Mouse (Mus musculus) layer of hippocampus, postnatal 36 days (tissue): ENCODE results near the gene Gcnt7. TPM values are rescaled to one million over a fixed set of nuclear protein-coding genes. Genes with fewer than 3 reads are reported as not detected.

Source experiments
- DNase-seq, 2 experiments: peaks; one replicate each; pipeline ENCODE4 v3.0.0; 2022
- total RNA-seq, 2 experiments: library from RNA; stranded (reverse); gene quantifications; 2 replicates each; pipeline ENCODE4 v1.2.3; 2021

The Gcnt7 gene
- total RNA-seq, 2 experiments from 2014 or later: not detected

DNA sequence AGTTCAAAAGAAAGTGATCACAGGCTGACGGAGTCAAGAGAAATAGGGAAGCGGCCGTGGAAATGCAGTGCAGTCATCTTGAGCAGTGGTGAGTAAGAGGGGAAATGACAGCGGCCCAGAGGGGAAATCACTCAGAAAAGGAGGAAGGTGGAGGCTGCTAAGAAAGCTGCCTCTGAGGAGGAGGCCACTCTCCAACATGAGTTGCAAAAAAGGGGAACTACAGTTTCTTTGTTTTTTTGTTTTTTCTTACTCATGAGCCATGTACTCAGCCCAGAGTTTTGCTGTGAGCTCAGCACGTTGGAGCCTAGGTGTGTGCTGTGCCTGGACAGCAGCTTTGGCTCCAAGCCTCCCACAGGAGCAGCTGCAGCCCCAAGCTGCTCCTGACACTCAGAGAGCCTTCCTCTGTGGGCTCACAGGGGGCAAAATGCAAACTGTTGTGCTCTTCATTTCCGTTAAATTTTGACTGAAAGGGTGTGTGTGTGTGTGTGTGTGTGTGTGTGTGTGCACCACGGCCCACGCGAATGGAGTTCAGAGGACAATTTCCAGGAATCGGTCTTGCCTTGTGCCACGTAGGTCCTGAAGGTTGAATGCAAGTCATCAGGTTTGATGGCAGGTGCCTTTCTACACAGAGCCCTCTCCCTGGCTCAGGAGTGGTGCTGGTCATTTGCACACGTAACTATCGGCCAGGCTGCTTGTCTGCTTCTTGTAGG, 57.1 kb downstream of the Gcnt7 start:
- no peak for DNase-seq

Other genes starting within 250 kb of the Gcnt7 start
- gene Mc3r, start 210.1 kb downstream of the Gcnt7 start, total RNA-seq: not detected
- 10 to 100 TPM; 22.8 to 24.2 TPM for gene Fam210b, start 113.0 kb downstream of the Gcnt7 start, total RNA-seq
- gene Aurka, start 88.1 kb downstream of the Gcnt7 start, total RNA-seq: 1 to 10 TPM; 2.2 to 2.4 TPM
- 10 to 100 TPM; 24.3 to 28.8 TPM for gene Cstf1, start 87.9 kb downstream of the Gcnt7 start, total RNA-seq
- gene Cass4, start 64.8 kb downstream of the Gcnt7 start, total RNA-seq: under 1 TPM; 0.35 TPM
- gene Rtf2, start 18.0 kb downstream of the Gcnt7 start, total RNA-seq: 10 to 100 TPM; 67.2 to 69.7 TPM
- not detected for gene Fam209, start 13.9 kb upstream of the Gcnt7 start, total RNA-seq
- gene Tfap2c, start 91.0 kb upstream of the Gcnt7 start, total RNA-seq: under 1 TPM; 0.30 to 0.37 TPM